Mouse (Mus musculus): Measurements from ENCODE around the gene Dnajc13. TPM values are rescaled to one million over a fixed set of nuclear protein-coding genes. Genes with fewer than 3 reads are reported as not detected.

Dnajc13 gene
- polyA plus RNA-seq, 1 experiment from 2014 or later: 29.0 TPM

GRCm38 (mm10) chr9:104247307-104247987 is 15.3 kb downstream of the Dnajc13 start:
- Histone ChIP-seq H3K27me3 (replicated peaks; ENCODE audit: control insufficient read depth, insufficient read depth, low read length) (no peaks in the 10 kb centered on the region), H3K4me3 (ENCODE audit: low read depth, low read length) (no peak overlapping the region), H3K4me1 (ENCODE audit: control insufficient read depth, insufficient read depth, low read length) (no peaks in the 10 kb centered on the region), H3K9me3 (ENCODE audit: control insufficient read depth, low read length) (no peaks in the 10 kb centered on the region), H3K4me2 (ENCODE audit: low read depth, low read length) (no peak overlapping the region), H3K9ac (ENCODE audit: low read depth, low read length) (no peak overlapping the region), H3K36me3 (ENCODE audit: control insufficient read depth, insufficient read depth, low read length) (peaks cover 16% of the 10 kb centered on the region; the same call in 1 of the 2 replicates), H3K27ac (replicated peaks; ENCODE audit: low read depth, low read length) (no peak overlapping the region)
- DNase-seq (ENCODE audit: low spot score) (no peak), ATAC-seq (ENCODE audit: low read depth) (no peak)
- WGBS: 73% methylated on average over 6 of the region's 6 CpGs

GRCm38 (mm10) chr9:104243799-104244466 is 18.8 kb downstream of the Dnajc13 start:
- H3K9ac ChIP-seq (ENCODE audit: low read depth, low read length): no peak overlapping the region
- no peaks in the 10 kb centered on the region for H3K4me1 ChIP-seq (ENCODE audit: control insufficient read depth, insufficient read depth, low read length)
- H3K4me3 ChIP-seq (ENCODE audit: low read depth, low read length): no peak overlapping the region
- no peak overlapping the region for H3K4me2 ChIP-seq (ENCODE audit: low read depth, low read length)
- no peak overlapping the region for H3K27ac ChIP-seq (replicated peaks; ENCODE audit: low read depth, low read length)
- no peaks in the 10 kb centered on the region for H3K9me3 ChIP-seq (ENCODE audit: control insufficient read depth, low read length)
- DNase-seq (ENCODE audit: low spot score): peak; percentile 10
- H3K36me3 ChIP-seq (ENCODE audit: control insufficient read depth, insufficient read depth, low read length): peaks cover 16% of the 10 kb centered on the region; the same call in 1 of the 2 replicates
- ATAC-seq (ENCODE audit: low read depth): no peak
- 78% methylated on average over 9 of the region's 9 CpGs for WGBS
- H3K27me3 ChIP-seq (replicated peaks; ENCODE audit: control insufficient read depth, insufficient read depth, low read length): no peaks in the 10 kb centered on the region

GRCm38 (mm10) chr9:104240146-104240545 is 22.6 kb downstream of the Dnajc13 start:
- H3K27me3 ChIP-seq (replicated peaks; ENCODE audit: control insufficient read depth, insufficient read depth, low read length): no peaks in the 10 kb centered on the region
- no peak overlapping the region for H3K27ac ChIP-seq (replicated peaks; ENCODE audit: low read depth, low read length)
- no peaks in the 10 kb centered on the region for H3K4me1 ChIP-seq (ENCODE audit: control insufficient read depth, insufficient read depth, low read length)
- DNase-seq (ENCODE audit: low spot score) (no peak), ATAC-seq (ENCODE audit: low read depth) (no peak)
- no peak overlapping the region for H3K4me3 ChIP-seq (ENCODE audit: low read depth, low read length)
- 93% methylated on average over 7 of the region's 7 CpGs for WGBS
- no peak overlapping the region for H3K4me2 ChIP-seq (ENCODE audit: low read depth, low read length)
- peaks cover 33% of the 10 kb centered on the region for H3K36me3 ChIP-seq (ENCODE audit: control insufficient read depth, insufficient read depth, low read length)
- H3K9me3 ChIP-seq (ENCODE audit: control insufficient read depth, low read length): no peaks in the 10 kb centered on the region
- no peak overlapping the region for H3K9ac ChIP-seq (ENCODE audit: low read depth, low read length)

- 92% methylated on average over 8 of the region's 8 CpGs for WGBS
- Histone ChIP-seq H3K9ac (ENCODE audit: low read depth, low read length) (no peak overlapping the region), H3K36me3 (ENCODE audit: control insufficient read depth, insufficient read depth, low read length) (peaks cover 35% of the 10 kb centered on the region), H3K4me2 (ENCODE audit: low read depth, low read length) (no peak overlapping the region), H3K4me1 (ENCODE audit: control insufficient read depth, insufficient read depth, low read length) (no peaks in the 10 kb centered on the region), H3K27ac (replicated peaks; ENCODE audit: low read depth, low read length) (no peak overlapping the region), H3K9me3 (ENCODE audit: control insufficient read depth, low read length) (no peaks in the 10 kb centered on the region), H3K27me3 (replicated peaks; ENCODE audit: control insufficient read depth, insufficient read depth, low read length) (no peaks in the 10 kb centered on the region), H3K4me3 (ENCODE audit: low read depth, low read length) (no peak overlapping the region)
- DNase-seq (ENCODE audit: low spot score) (no peak), ATAC-seq (ENCODE audit: low read depth) (no peak)
These were observed 23.7 kb downstream of the Dnajc13 start for GRCm38 (mm10) chr9:104239076-104239475.

GRCm38 (mm10) chr9:104236256-104236930 is 26.3 kb downstream of the Dnajc13 start:
- WGBS: 90% methylated on average over 11 of the region's 11 CpGs
- Histone ChIP-seq H3K4me3 (ENCODE audit: low read depth, low read length) (no peak overlapping the region), H3K4me2 (ENCODE audit: low read depth, low read length) (no peak overlapping the region), H3K36me3 (ENCODE audit: control insufficient read depth, insufficient read depth, low read length) (peaks cover 52% of the 10 kb centered on the region), H3K27ac (replicated peaks; ENCODE audit: low read depth, low read length) (no peak overlapping the region), H3K9me3 (ENCODE audit: control insufficient read depth, low read length) (no peaks in the 10 kb centered on the region), H3K27me3 (replicated peaks; ENCODE audit: control insufficient read depth, insufficient read depth, low read length) (no peaks in the 10 kb centered on the region), H3K9ac (ENCODE audit: low read depth, low read length) (no peak overlapping the region), H3K4me1 (ENCODE audit: control insufficient read depth, insufficient read depth, low read length) (no peaks in the 10 kb centered on the region)
- ATAC-seq (ENCODE audit: low read depth) (no peak), DNase-seq (ENCODE audit: low spot score) (no peak)

GRCm38 (mm10) chr9:104235751-104236150 is 27.0 kb downstream of the Dnajc13 start:
- DNase-seq (ENCODE audit: low spot score) (peak; percentile 32), ATAC-seq (ENCODE audit: low read depth) (no peak)
- H3K9me3 ChIP-seq (ENCODE audit: control insufficient read depth, low read length): no peaks in the 10 kb centered on the region
- H3K27ac ChIP-seq (replicated peaks; ENCODE audit: low read depth, low read length): no peak overlapping the region
- no peaks in the 10 kb centered on the region for H3K4me1 ChIP-seq (ENCODE audit: control insufficient read depth, insufficient read depth, low read length)
- H3K4me2 ChIP-seq (ENCODE audit: low read depth, low read length): no peak overlapping the region
- WGBS: 48% methylated on average over 5 of the region's 5 CpGs
- no peak overlapping the region for H3K4me3 ChIP-seq (ENCODE audit: low read depth, low read length)
- peaks cover 58% of the 10 kb centered on the region for H3K36me3 ChIP-seq (ENCODE audit: control insufficient read depth, insufficient read depth, low read length)
- no peak overlapping the region for H3K9ac ChIP-seq (ENCODE audit: low read depth, low read length)
- H3K27me3 ChIP-seq (replicated peaks; ENCODE audit: control insufficient read depth, insufficient read depth, low read length): no peaks in the 10 kb centered on the region

- no peak for DNase-seq (ENCODE audit: low spot score)
These were observed 28.9 kb downstream of the Dnajc13 start for GRCm38 (mm10) chr9:104233815-104234214.

GRCm38 (mm10) chr9:104233060-104233459 is 29.7 kb downstream of the Dnajc13 start:
- Histone ChIP-seq H3K27me3 (replicated peaks; ENCODE audit: control insufficient read depth, insufficient read depth, low read length) (no peaks in the 10 kb centered on the region), H3K9me3 (ENCODE audit: control insufficient read depth, low read length) (no peaks in the 10 kb centered on the region), H3K9ac (ENCODE audit: low read depth, low read length) (no peak overlapping the region), H3K4me1 (ENCODE audit: control insufficient read depth, insufficient read depth, low read length) (no peaks in the 10 kb centered on the region), H3K4me2 (ENCODE audit: low read depth, low read length) (no peak overlapping the region), H3K36me3 (ENCODE audit: control insufficient read depth, insufficient read depth, low read length) (peaks cover 83% of the 10 kb centered on the region), H3K4me3 (ENCODE audit: low read depth, low read length) (no peak overlapping the region), H3K27ac (replicated peaks; ENCODE audit: low read depth, low read length) (no peak overlapping the region)
- DNase-seq (ENCODE audit: low spot score) (peak; percentile 5), ATAC-seq (ENCODE audit: low read depth) (no peak)
- 92% methylated on average over 5 of the region's 5 CpGs for WGBS

More at GRCm38 (mm10) chr9:104233815-104234214, 28.9 kb downstream of the Dnajc13 start:
- WGBS: 91% methylated on average over 1 of the region's 1 CpGs
- no peaks in the 10 kb centered on the region for H3K9me3 ChIP-seq (ENCODE audit: control insufficient read depth, low read length)
- H3K36me3 ChIP-seq (ENCODE audit: control insufficient read depth, insufficient read depth, low read length): peaks cover 75% of the 10 kb centered on the region
- H3K4me1 ChIP-seq (ENCODE audit: control insufficient read depth, insufficient read depth, low read length): no peaks in the 10 kb centered on the region
- no peak overlapping the region for H3K9ac ChIP-seq (ENCODE audit: low read depth, low read length)
- no peaks in the 10 kb centered on the region for H3K27me3 ChIP-seq (replicated peaks; ENCODE audit: control insufficient read depth, insufficient read depth, low read length)
- H3K27ac ChIP-seq (replicated peaks; ENCODE audit: low read depth, low read length): no peak overlapping the region
- H3K4me3 ChIP-seq (ENCODE audit: low read depth, low read length): no peak overlapping the region
- no peak overlapping the region for H3K4me2 ChIP-seq (ENCODE audit: low read depth, low read length)
- ATAC-seq (ENCODE audit: low read depth): no peak

All from embryonic facial prominence, embryonic 14.5 days (tissue).